Mouse (Mus musculus) monocyte, adult 5-6 weeks (primary cell): Measurements from ENCODE around the gene Scamp1. TPM values are rescaled to one million over a fixed set of nuclear protein-coding genes. Genes with fewer than 3 reads are reported as not detected.
"Not testable (repeated sequence)": the region's sequence is repeated elsewhere in the genome, so short reads cannot be mapped to it uniquely, and the experiment has no call there.

ENCODE experiments used
- ATAC-seq: fragments of 153-309, 156-312 bp; replicated peaks from 2 replicates; pipeline ENCODE4 v1.8.0; 2017; ENCODE audit warnings: mild to moderate bottlenecking; ENCODE audit not compliant: low TSS enrichment, insufficient number of reproducible peaks, severe bottlenecking, poor library complexity, low FRiP score
- total RNA-seq: library from RNA; stranded (forward); fragments of 200-1000, 200-491, 200-594 nt; gene quantifications from 3 replicates; pipeline ENCODE4 v1.2.3, GENCODE M21; 2017

Scamp1 gene
- 3.4 to 4.2 TPM (median 4.1 TPM) in 3 replicates for total RNA-seq

DNA sequence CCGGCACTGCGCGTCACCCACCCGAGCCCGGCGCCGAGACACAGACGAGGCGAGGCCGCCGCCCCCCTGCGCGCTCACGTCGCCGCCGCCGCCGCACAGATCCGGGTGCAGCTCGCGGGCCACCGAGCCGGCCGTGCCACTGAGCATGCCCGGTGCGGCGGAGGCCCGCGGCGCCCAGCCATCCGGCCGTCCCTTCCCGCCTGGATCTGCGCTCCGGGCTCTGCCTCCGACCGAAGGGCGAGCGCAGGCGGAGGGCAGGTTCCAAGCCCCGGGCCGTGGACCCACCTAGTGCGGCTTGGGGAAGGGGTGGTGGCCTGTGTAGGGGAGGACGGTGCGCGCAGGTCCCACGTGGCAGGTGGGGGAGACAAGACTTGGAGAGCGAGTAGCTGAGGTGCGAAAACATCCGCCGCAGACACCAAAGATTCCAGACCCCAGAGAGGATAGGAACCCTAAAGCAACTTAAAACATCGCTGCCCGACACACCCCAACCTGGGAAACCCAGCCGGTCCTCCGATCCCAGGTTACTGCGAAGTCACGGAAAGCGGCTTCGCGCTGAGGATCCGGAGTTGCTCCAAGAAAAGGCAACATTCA, at the start of gene Scamp1:
TSS of gene Scamp1 (minus strand) at position 577 of the 591 bp plus-strand sequence.
- peak; percentile 37 for ATAC-seq

DNA sequence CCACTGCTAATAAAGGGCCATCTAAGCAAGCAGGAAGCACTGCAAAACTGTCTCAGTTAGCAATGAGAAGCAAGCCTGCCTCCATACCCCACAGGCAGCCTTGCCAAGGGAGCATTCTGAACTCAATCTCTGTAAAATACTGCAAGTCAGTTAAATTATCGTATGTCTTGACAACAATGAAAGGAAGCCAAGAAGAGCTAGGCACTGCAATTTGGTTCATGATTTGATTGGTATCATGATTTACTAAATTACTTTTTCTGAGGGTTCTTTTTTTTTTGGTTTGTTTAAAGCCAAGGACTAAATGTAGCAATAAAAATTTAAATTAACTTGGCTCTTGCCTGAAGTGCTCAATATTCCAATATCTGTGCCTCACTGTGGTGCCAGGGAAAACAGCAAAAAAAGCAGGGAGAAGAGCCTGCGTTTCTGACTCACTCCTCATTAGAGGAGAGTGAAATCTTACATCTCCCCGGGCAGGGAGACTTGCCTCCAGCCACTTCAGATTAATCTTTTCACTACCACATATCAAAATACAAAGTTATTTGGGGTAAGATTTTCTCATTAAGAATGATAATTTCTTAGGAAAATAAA, 44.8 kb upstream of the Scamp1 start:
- no peak for ATAC-seq

GRCm38 (mm10) chr13:94329005-94329404, 43.3 kb upstream of the Scamp1 start:
- ATAC-seq: not testable (repeated sequence)

GRCm38 (mm10) chr13:94328063-94328462, 42.4 kb upstream of the Scamp1 start:
- no peak for ATAC-seq

DNA sequence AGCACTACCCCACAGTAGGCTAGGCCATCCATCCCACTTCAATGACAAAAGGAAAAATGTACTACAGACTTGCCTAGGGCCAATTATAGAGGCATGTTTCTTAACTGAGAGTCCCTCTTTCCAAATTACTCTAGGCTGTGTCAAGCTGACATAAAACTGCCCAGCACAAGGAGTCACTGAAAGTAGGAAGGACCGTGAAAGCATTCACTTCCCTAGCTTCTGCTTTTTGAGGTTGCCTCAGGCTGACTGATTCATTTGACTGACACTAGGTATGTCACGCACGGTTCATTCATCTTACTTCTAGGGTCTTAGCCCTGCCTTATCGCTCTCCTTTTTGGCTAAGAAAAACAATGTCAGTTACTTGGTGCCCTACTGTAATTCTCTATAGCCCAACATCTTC, 36.8 kb upstream of the Scamp1 start:
- 0 out of 2 replicates have a peak, but pooled peaks have one; percentile 35 for ATAC-seq

DNA sequence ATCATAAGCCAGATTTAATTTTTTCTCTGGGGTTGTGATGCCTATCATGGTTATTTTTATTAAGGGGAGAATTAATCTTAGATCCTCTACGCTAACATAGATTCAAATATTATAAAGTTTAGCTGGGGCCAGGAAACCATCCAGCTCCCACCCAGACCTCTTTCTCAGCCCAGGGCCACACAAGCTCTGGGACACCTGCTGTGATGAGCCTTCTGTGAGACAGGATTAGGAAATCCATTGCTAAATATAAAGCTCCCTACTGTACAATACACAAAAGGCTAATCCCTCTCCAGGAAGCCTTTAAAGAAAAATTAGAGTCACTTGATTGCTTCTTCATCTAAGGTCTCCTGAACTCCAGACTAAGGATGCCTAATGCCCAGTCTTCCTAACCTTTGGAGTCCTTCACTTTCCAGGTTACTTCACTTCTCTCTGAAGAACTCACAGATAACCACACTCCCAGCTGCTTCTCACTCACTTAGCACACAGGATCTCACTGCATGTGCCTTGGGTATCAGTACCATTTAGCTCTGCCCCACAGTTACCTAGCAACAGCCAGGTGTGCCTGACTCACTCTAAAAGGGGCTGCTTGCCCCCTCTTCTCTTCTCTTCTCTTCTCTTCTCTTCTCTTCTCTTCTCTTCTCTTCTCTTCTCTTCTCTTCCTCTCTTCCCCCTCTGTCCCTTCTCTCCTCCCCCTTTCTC, 35.6 kb upstream of the Scamp1 start:
- no peak for ATAC-seq

- ATAC-seq: no peak
These were observed 31.4 kb upstream of the Scamp1 start for GRCm38 (mm10) chr13:94316975-94317511.

DNA sequence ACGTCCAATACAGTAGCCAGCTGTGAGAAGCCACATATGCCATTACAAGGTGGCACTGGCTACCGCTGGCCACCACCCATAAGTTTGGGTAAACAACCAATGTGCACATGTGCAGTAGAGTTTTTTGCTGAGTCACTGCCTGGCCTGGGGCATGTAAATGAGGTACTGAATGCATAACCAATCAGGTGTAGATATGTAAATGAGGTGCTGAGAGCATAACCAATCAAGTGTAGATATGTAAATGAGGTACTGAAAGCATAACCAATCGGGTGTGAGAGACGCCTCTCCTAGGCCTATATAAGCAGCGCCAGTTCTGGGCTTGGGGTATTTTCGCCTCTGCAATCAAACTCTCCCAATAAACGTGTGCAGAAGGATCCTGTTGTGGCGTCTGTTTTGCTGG, 27.2 kb upstream of the Scamp1 start:
- not testable (repeated sequence) for ATAC-seq

DNA sequence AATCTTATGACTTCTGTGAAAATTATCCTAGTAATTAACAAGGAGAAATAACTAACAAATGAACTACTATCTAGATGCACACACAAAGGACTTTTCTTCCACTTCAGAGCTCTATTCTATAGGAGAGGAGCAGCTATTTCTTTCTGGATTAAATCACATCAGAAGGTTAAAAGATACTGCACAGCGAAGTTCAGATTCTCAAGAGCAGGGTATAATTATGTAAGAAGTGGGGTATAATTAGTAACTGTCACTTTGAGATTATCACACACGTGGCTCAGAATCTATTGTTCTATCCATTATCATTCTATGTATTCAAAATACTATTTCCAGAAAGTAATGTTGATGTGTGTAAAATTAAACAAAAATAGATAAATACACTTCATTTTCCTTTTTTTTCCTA, 22.6 kb upstream of the Scamp1 start:
- ATAC-seq: no peak

GRCm38 (mm10) chr13:94307531-94307930, 21.9 kb upstream of the Scamp1 start:
- no peak for ATAC-seq

- ATAC-seq: no peak
These were observed 21.3 kb upstream of the Scamp1 start for GRCm38 (mm10) chr13:94306968-94307289.

DNA sequence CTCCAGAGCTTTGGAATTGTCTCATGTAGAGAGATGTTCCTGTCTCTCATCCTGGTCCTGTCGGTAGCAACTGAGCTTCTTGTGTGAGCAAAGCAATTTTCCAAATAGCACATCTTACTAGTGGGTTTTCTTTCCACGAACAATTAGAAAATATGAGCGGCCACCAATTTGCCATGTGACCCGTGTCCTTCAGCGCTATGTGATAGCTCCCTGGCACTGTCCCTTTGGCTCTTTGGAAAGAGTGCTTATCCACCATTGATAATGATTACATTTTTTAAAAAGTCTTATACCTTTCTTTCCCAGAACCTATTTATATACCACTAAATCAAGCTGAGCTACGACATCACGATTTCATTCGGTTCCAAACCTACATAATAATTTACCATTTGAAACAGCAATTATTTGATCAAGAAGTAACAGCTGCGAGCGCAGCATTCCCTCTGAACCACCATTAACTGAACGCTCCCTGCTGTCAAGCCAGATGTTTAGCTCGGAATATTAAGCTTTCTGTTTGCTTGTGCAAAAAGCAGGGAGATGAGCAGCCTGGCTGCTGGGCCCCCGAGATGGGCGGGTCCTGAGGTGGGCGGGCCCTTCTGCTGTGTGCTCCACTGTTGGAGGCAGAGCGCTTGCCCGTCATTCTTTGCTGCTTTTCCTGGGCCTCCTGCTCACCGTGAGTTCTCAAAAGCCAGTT, 20.8 kb upstream of the Scamp1 start:
- ATAC-seq: no peak

- ATAC-seq: no peak
These were observed 15.4 kb upstream of the Scamp1 start for GRCm38 (mm10) chr13:94300946-94301538.

DNA sequence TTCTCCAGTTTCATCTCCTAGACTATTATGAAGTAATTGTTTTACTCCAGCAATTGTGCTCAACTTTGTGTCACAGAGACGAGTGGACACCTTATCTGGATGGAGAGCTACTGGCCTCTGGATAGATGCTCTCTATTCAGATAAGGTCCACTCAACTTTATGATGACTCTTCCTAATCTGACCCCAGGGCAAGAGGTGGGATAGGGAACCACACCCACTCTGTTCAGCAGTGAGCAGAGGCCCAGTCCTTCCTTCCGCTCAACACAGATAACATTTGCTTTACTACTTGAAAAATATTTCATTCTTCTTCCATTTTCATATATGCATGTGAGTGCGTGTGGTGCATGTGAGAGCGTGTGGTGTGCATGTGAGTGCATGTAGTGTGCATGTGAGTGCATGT, 14.6 kb upstream of the Scamp1 start:
- ATAC-seq: no peak

GRCm38 (mm10) chr13:94298401-94298800, 12.7 kb upstream of the Scamp1 start:
- peak; percentile 44; the same call in 1 of the 2 replicates for ATAC-seq

- 0 out of 2 replicates have a peak, but pooled peaks have one; percentile 20 for ATAC-seq
These were observed 10.7 kb upstream of the Scamp1 start for GRCm38 (mm10) chr13:94296371-94296770.

DNA sequence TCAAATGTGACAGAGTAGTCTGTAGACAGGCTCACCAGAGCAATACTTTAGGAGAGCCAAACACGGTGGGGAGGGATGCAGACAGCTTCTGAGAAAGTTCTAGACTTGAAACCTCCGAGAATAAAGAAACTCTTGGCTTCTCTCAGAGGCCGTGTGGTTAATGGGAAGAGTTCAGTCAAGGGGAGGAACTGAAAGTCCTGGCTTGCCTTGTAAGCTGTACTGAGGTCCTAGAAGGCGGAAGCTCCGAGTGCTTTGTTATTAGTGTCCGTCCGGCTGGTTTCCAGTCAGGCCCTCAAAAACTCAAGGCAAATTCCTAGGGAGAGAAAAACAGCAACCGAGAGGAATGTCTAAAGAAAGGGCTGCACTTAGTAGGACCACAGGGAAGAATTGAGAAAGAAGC, 10.3 kb upstream of the Scamp1 start:
- ATAC-seq: peak; percentile 81

- no peak for ATAC-seq
These were observed 9.2 kb upstream of the Scamp1 start for GRCm38 (mm10) chr13:94294886-94295285.

DNA sequence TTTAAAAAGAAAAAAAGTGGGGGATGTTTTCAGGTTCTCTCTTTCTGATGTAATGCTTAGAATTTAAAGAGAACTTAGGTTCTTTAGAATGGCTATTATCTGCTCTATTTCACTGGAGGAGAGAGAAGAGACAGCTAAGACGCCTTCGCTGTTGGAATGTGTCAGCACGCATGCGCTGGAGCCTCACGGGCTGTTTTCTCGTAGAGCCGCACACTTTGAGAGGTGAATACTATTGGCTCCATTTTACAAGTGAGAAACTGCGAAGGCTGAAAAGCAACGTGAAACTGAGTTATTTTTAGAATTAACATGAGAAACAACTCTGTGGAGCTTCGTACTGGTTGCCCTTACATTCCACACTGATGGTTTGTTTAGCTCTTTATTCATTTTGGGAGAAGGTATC, 8.3 kb upstream of the Scamp1 start:
- ATAC-seq: no peak
